Mouse (Mus musculus) forebrain, embryonic 14.5 days (tissue): ENCODE measurements at regions not wholly inside any gene's neighbourhood (a gene's known extent, or its start where the extent isn't known, plus 50 kb on each side); places are given as distances from the start of the nearest gene placed in this dataset.

Experiments
- ATAC-seq: fragments of 200-750 bp; cut with Nextera tagmentation; 2 replicates; pipeline ENCODE4 v1.8.0; 2017; ENCODE audit warnings: mild to moderate bottlenecking, moderate library complexity
- DNase-seq: peaks from one replicate; pipeline ENCODE4 v3.0.0-alpha.2; 2015; ENCODE audit warnings: low spot score
- H3K27ac ChIP-seq: fragments of 300-500 bp; sonication (generic); 2 replicates; pipeline ENCODE4 v1.5.1; 2014; ENCODE audit warnings: low read depth, mild to moderate bottlenecking, control low read depth, low read length, moderate library complexity
- H3K27me3 ChIP-seq: fragments of 300-500 bp; sonication (generic); replicated peaks from 2 replicates; pipeline ENCODE4 v1.6.1; 2014; ENCODE audit warnings: low read length, control low read depth, mixed read lengths; ENCODE audit not compliant: control insufficient read depth, insufficient read depth
- H3K36me3 ChIP-seq: fragments of 300-500 bp; sonication (generic); 2 replicates; pipeline ENCODE4 v1.6.1; 2014; ENCODE audit warnings: low read length, control low read depth; ENCODE audit not compliant: control insufficient read depth, insufficient read depth
- H3K4me1 ChIP-seq: fragments of 300-500 bp; sonication (generic); 2 replicates; pipeline ENCODE4 v1.6.1; 2014; ENCODE audit warnings: antibody characterized with exemption, low read length, control low read depth; ENCODE audit not compliant: control insufficient read depth, insufficient read depth
- H3K4me2 ChIP-seq: fragments of 300-500 bp; sonication (generic); 2 replicates; pipeline ENCODE4 v1.6.1; 2014; ENCODE audit warnings: mild to moderate bottlenecking, control low read depth, low read length
- H3K4me3 ChIP-seq: fragments of 300-500 bp; sonication (generic); 2 replicates; pipeline ENCODE4 v1.5.1; 2014; ENCODE audit warnings: low read depth, low read length, control low read depth
- H3K9ac ChIP-seq: fragments of 300-500 bp; sonication (generic); 2 replicates; pipeline ENCODE4 v1.6.1; 2014; ENCODE audit warnings: mild to moderate bottlenecking, low read length, control low read depth, moderate library complexity
- H3K9me3 ChIP-seq: fragments of 300-500 bp; sonication (generic); replicated peaks from 2 replicates; pipeline ENCODE4 v1.6.1; 2016; ENCODE audit warnings: low read length, control low read depth, mixed read lengths; ENCODE audit not compliant: control insufficient read depth
- WGBS: fragments of 180-500 bp; shearing (Covaris S2); extraction: QIAGEN DNeasy Blood & Tissue Kit; methylation state at CpG from one replicate; pipeline ENCODE4 v1.1.7; 2014; 5-methylcytosine and 5-hydroxymethylcytosine counted together

DNA sequence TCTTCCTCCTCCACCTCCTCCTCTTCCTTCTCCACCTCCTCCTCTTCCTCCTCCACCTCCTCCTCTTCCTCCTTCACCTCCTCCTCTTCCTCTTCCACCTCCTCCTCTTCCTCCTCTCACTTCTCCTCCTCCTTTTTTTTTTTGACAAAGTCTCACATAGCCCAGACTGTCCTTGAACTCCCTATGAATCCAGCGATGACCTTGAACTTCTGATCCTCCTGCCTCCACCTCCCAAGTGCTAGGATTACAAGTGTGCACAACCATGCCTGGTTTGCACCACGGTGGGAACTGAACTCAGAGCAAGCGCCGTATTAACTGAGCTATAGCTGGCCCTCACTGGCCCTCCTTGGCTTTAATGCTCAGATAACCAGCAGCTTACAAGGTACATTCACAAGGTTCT is 161.2 kb upstream of the Mrps10 start:
- Histone ChIP-seq H3K4me1 (no peaks in the 10 kb centered on the region), H3K9me3 (no peaks in the 10 kb centered on the region), H3K27ac (no peak overlapping the region), H3K9ac (no peak overlapping the region), H3K4me3 (no peak overlapping the region), H3K27me3 (no peaks in the 10 kb centered on the region), H3K4me2 (no peak overlapping the region), H3K36me3 (no peaks in the 10 kb centered on the region)
- DNase-seq (no peak), ATAC-seq (no peak)
- 95% methylated on average over 4 of the region's 4 CpGs for WGBS

DNA sequence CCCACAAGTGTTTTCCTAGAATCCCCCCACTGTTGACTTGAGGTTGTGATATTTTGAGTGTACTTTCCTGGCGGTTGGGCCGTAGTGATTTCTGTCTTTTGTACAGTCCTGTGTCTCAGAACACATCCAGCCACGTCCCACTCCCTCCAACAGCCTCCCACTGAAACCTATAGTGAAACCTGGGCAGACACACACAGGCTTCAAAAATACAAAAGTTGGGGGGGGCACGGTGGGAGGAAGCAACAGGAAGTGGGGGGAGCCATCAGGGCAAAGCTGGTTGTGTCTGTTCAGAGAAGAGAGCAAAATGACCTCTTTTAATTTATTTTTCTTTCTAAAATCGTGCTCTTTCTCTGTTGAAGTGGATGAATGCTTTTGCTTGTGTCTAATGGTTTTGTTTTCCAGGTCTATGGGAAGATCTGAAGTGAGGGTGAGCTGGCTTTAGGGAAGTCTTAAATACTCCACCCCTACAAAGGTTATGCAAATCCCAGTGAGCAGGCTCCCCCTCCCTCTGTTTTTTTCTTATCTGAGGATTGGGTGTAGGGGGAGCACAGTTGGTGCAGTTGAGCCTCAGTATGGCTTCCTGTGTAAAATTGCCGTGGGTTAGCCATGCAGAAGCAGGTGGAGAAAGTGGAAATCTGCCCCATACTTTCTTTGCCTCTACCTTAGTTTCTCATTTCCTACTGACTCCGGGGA is 164.1 kb upstream of the Mrps10 start:
- Histone ChIP-seq H3K4me1 (no peaks in the 10 kb centered on the region), H3K27ac (no peak overlapping the region), H3K9me3 (no peaks in the 10 kb centered on the region), H3K9ac (no peak overlapping the region), H3K27me3 (no peaks in the 10 kb centered on the region), H3K4me2 (no peak overlapping the region), H3K36me3 (no peaks in the 10 kb centered on the region), H3K4me3 (no peak overlapping the region)
- WGBS, result 86% methylated on average over 7 of the region's 7 CpGs
- no peak for DNase-seq
- ATAC-seq, result no peak

DNA sequence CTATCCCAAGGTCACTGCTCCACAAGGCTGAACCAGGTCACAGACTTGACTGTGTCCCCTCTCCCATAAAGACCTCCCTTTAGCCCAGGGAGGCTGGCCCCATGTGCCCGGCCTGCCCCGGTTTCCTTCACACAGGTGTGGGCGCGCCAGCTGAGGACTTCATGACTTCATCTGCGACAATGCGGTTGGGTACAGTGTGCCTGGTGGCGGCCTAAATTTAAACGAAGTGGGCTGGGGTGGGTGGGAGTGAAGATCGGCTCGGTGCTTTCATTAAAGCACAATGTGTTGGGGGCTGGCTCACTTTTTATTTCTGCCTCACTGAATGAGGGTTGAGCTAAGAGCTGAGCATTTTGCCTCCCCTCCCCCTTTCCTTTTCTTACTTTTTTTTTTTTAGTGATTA is 169.5 kb upstream of the Mrps10 start:
- no peak for ATAC-seq
- Histone ChIP-seq H3K4me2 (no peak overlapping the region), H3K9ac (no peak overlapping the region), H3K27ac (no peak overlapping the region), H3K4me3 (no peak overlapping the region), H3K27me3 (no peaks in the 10 kb centered on the region), H3K9me3 (no peaks in the 10 kb centered on the region), H3K36me3 (no peaks in the 10 kb centered on the region), H3K4me1 (peaks cover 4% of the 10 kb centered on the region; the same call in 1 of the 2 replicates)
- DNase-seq, result peak; percentile 38
- 28% methylated on average over 10 of the region's 10 CpGs for WGBS

DNA sequence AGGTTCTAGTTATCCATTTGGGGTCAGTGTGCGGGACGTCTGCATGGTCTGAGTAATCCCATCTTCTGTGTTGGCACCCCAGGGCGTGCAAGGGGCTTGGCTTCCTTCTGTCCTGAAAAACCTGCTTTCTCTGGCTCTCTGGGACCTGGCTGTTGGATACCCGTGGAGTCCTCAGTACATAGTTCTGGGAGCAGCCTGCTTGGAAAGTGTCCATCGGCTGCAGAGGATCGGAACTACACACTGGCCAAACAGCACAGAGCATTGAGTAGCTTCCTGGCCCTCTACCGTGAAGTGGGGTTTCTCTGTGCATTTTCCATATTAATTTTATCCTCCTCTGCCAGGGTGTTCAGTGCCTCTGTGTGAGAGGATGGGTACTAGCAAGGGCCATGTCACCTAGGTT is 170.7 kb upstream of the Mrps10 start:
- Histone ChIP-seq H3K4me2 (no peak overlapping the region), H3K4me1 (peaks cover 4% of the 10 kb centered on the region; the same call in 1 of the 2 replicates), H3K27ac (no peak overlapping the region), H3K9ac (no peak overlapping the region), H3K27me3 (no peaks in the 10 kb centered on the region), H3K9me3 (no peaks in the 10 kb centered on the region), H3K4me3 (no peak overlapping the region), H3K36me3 (no peaks in the 10 kb centered on the region)
- WGBS, result 51% methylated on average over 7 of the region's 7 CpGs
- DNase-seq (no peak), ATAC-seq (no peak)

DNA sequence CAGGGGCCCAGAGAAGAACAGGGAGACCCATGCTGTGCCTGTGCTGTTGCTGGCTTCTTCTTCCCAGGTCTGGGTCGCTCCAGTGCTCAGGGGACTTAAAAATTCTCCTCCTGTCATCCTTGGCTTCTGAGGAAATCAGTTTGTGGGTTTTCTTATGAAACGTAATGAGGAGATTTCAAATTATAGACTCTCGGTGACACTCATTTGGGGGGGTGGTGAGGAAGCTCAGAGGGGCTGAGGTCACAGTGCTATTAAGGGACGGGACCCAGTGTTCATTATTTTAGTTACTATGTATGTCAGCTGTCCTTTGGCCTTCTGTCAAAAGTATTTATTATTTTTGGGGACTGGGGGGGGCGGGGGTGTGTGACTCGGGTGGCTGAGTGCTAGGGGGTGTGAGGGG is 171.7 kb upstream of the Mrps10 start:
- no peaks in the 10 kb centered on the region for H3K9me3 ChIP-seq
- no peaks in the 10 kb centered on the region for H3K27me3 ChIP-seq
- ATAC-seq (no peak), DNase-seq (no peak)
- no peaks in the 10 kb centered on the region for H3K36me3 ChIP-seq
- H3K4me3 ChIP-seq, result no peak overlapping the region
- no peak overlapping the region for H3K27ac ChIP-seq
- 71% methylated on average over 6 of the region's 6 CpGs for WGBS
- no peak overlapping the region for H3K9ac ChIP-seq
- peaks cover 4% of the 10 kb centered on the region; the same call in 1 of the 2 replicates for H3K4me1 ChIP-seq
- H3K4me2 ChIP-seq, result no peak overlapping the region

DNA sequence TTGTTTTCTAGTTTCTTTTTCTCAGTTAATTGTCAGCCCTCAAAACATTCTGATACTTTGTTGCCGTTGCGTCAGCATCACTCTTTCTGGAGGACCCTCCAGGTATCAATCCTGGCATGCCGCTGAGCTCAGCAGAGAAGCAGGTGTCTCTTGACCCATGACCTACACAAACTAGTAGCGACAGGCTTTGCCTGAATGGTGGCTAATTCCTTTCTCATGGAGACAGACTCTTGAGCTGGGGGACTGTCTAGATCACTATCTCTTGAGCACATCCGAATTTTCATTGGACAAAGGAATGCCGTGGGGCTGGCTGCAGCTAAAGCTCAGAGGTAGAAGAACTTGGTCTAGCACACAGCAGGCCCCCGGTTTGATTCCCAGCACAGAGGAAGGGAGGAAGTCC is 172.7 kb upstream of the Mrps10 start:
- Histone ChIP-seq H3K4me1 (peaks cover 4% of the 10 kb centered on the region; the same call in 1 of the 2 replicates), H3K27me3 (no peaks in the 10 kb centered on the region), H3K9ac (no peak overlapping the region), H3K4me3 (no peak overlapping the region), H3K9me3 (no peaks in the 10 kb centered on the region), H3K4me2 (no peak overlapping the region), H3K27ac (no peak overlapping the region), H3K36me3 (no peaks in the 10 kb centered on the region)
- DNase-seq (no peak), ATAC-seq (no peak)
- WGBS, result 85% methylated on average over 7 of the region's 7 CpGs

DNA sequence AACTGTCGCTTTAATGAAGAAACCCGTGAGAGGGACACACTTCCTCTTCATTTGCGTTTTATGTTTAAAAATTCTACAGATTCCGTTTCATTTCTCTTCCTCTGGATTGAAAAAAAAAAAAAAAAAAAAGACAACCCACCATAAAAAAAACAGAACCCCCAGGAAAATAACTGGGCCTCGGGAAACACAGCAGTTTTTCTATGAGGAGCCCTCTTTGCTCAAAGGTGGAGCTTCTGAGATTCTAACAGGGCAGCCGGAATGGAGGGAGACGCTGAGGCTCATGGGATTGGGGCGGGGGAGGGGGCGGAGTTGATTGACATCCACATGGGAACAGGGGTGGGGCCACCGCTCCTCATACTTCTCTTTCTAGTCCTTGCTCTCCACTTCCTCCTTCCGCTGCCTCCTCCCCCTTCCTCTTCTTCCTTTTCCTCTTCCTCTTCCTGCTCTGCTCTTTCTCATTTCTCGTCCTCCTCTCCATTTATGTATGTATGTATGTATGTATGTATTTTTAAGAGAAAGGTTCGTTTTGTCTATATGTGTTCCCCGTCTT is 174.1 kb upstream of the Mrps10 start:
- no peak overlapping the region for H3K4me3 ChIP-seq
- DNase-seq (no peak), ATAC-seq (no peak)
- no peak overlapping the region for H3K9ac ChIP-seq
- no peaks in the 10 kb centered on the region for H3K36me3 ChIP-seq
- H3K4me1 ChIP-seq, result peaks cover 9% of the 10 kb centered on the region; the same call in 1 of the 2 replicates
- no peaks in the 10 kb centered on the region for H3K27me3 ChIP-seq
- no peak overlapping the region for H3K4me2 ChIP-seq
- H3K27ac ChIP-seq, result no peak overlapping the region
- 94% methylated on average over 14 of the region's 14 CpGs for WGBS
- no peaks in the 10 kb centered on the region for H3K9me3 ChIP-seq

DNA sequence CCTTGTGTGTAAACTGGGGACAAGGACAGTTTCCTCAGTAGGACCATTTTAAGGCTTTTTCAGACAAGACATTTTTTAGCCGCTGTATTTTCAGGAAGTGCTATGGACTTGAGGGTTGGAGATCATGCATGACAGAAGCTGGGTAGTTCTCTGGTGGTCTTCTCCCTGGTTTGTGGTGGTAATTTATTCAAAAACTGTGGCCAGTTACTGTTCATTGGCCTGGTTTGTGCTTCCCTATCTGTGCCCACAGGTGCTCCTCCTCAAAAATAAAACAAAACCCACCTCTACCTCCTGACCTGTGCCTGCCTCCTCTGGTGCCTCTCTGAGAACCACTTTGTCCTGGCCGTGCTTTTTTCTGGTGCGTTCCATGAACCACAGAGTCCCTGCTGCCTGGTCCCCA is 177.3 kb upstream of the Mrps10 start:
- H3K27me3 ChIP-seq, result no peaks in the 10 kb centered on the region
- no peak overlapping the region for H3K9ac ChIP-seq
- no peaks in the 10 kb centered on the region for H3K9me3 ChIP-seq
- peaks cover 5% of the 10 kb centered on the region; the same call in 1 of the 2 replicates for H3K4me1 ChIP-seq
- no peaks in the 10 kb centered on the region for H3K36me3 ChIP-seq
- H3K4me2 ChIP-seq, result no peak overlapping the region
- H3K27ac ChIP-seq, result no peak overlapping the region
- 93% methylated on average over 3 of the region's 3 CpGs for WGBS
- ATAC-seq, result no peak
- H3K4me3 ChIP-seq, result no peak overlapping the region
- no peak for DNase-seq

DNA sequence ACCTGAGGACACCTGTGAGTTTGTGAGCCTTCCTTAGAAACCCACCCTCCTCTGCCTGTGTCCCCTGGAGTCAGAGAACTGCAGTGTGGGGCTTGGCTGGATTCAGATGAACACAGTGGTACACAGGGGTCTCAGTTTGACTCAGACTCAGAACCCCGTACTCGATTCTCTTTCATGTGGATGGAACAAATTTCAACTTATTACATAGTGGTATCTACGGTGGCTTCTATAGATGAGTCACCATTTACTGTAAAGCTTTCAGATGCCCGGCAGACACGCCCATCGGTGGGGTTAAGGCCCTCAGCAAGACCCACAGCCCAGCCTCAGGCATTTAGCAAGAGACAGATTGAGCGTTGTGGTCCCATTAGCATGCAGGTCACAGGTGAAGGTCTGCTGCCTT is 178.9 kb upstream of the Mrps10 start:
- Histone ChIP-seq H3K27ac (no peak overlapping the region; the same call in 1 of the 2 replicates), H3K27me3 (no peaks in the 10 kb centered on the region), H3K9me3 (no peaks in the 10 kb centered on the region), H3K4me2 (no peak overlapping the region), H3K36me3 (no peaks in the 10 kb centered on the region), H3K4me3 (no peak overlapping the region), H3K9ac (no peak overlapping the region), H3K4me1 (peaks cover 5% of the 10 kb centered on the region; the same call in 1 of the 2 replicates)
- 84% methylated on average over 7 of the region's 7 CpGs for WGBS
- DNase-seq (no peak), ATAC-seq (no peak)
